Mouse (Mus musculus): ENCODE data around the gene Ccdc88b. TPM values are rescaled to one million over a fixed set of nuclear protein-coding genes. Genes with fewer than 3 reads are reported as not detected.

The Ccdc88b gene
- polyA plus RNA-seq, 1 experiment from 2014 or later: 1.2 TPM

DNA sequence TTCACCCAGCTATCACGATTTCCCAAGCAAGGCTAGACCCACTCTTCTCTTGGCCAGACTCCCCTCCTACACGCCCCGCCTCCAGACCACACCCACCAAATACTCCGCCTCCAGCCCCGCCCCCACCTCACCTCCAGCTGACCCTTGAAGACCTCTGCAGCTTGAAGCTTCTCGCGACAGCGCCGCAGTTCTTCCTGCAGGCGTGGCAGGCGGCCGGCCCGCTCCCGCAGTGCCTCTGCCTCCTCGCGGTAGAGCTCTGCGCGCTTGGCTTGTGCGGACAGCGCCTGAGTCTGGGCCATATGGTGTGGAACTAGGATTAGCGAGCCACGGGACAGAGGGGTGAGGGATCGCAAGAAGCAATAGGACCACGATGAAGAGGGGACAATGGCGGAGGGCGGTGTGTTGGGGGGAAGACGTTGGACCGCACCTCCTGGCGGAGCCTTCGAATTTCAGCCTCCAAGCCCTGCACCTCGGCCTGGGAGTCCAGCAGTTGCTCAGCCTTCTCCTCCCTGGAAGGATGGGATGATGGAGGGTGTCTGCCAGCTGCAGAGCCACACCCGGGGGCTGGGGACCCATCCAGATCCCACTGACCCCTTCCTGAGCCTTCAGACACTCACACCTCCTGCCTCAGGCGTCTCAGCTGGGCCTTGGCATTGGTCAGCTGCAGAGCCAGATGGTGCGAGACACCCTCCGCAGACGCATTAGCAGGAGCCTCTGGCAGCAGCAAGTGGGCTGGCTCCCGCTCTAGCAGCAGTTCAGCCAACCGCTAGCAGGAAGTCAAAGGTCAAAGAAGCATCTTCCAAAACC is 2.6 kb downstream of the Ccdc88b start:
- Histone ChIP-seq H3K27ac (no peak overlapping the region), H3K27me3 (peaks cover 30% of the 10 kb centered on the region), H3K4me1 (peaks cover 21% of the 10 kb centered on the region), H3K4me2 (peak overlapping the region; percentile 39), H3K36me3 (no peaks in the 10 kb centered on the region), H3K9ac (no peak overlapping the region), H3K9me3 (no peaks in the 10 kb centered on the region), H3K4me3 (peak overlapping the region; percentile 22)
- whole genome bisulfite sequencing: 9% methylated on average over 38 of the region's 38 CpGs
- ATAC-seq (ENCODE audit: insufficient number of reproducible peaks, low FRiP score, low TSS enrichment, low read depth): no peak

DNA sequence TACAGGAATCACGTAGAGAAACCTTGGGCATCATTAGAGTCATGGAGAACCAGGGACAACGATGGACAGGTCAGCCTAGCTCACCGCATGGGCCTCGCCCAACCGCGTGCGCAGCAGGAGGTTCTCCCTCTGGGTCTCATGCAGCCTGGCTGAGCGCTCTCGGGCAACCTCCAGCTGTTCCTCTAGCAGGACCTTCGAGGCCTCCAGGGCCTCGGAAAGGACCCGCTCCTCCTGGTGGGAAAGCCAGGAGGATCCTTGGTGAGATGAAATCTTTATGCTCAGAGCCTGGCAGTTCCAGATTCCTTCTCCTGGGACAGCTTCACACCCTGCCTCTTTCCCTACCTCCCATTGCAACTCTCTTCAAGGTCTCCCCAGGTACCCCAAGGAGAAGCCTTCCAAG is 3.4 kb downstream of the Ccdc88b start:
- Histone ChIP-seq H3K36me3 (no peaks in the 10 kb centered on the region), H3K4me3 (no peak overlapping the region), H3K9ac (no peak overlapping the region), H3K4me2 (no peak overlapping the region), H3K9me3 (no peaks in the 10 kb centered on the region), H3K27ac (no peak overlapping the region), H3K4me1 (peaks cover 21% of the 10 kb centered on the region), H3K27me3 (peaks cover 38% of the 10 kb centered on the region)
- ATAC-seq (ENCODE audit: insufficient number of reproducible peaks, low FRiP score, low TSS enrichment, low read depth): no peak
- 89% methylated on average over 12 of the region's 12 CpGs for WGBS

DNA sequence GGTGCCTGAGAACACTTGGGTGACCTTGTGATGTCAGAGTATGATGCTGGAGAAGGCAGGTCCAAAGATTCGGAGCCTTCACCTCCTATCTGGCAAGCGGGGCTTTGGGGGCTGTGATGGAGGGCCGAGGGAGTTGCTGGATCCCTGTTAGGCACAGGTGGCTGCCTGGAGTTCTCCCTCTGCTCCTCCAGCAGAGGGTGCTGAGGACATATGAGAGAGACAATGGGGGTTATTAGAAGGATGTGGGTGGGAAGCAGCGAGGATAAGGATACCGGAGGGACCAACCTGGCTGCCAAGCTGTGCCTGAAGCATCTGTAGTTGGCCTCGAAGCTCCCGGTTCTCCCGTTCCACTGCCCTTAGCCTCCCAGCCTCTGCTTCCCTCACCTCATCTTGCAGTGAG is 4.1 kb downstream of the Ccdc88b start:
- 72% methylated on average over 8 of the region's 8 CpGs for WGBS
- Histone ChIP-seq H3K4me3 (no peak overlapping the region), H3K9me3 (no peaks in the 10 kb centered on the region), H3K9ac (no peak overlapping the region), H3K4me2 (no peak overlapping the region), H3K36me3 (no peaks in the 10 kb centered on the region), H3K4me1 (peaks cover 21% of the 10 kb centered on the region), H3K27ac (no peak overlapping the region), H3K27me3 (peaks cover 45% of the 10 kb centered on the region)
- no peak for ATAC-seq (ENCODE audit: insufficient number of reproducible peaks, low FRiP score, low TSS enrichment, low read depth)

DNA sequence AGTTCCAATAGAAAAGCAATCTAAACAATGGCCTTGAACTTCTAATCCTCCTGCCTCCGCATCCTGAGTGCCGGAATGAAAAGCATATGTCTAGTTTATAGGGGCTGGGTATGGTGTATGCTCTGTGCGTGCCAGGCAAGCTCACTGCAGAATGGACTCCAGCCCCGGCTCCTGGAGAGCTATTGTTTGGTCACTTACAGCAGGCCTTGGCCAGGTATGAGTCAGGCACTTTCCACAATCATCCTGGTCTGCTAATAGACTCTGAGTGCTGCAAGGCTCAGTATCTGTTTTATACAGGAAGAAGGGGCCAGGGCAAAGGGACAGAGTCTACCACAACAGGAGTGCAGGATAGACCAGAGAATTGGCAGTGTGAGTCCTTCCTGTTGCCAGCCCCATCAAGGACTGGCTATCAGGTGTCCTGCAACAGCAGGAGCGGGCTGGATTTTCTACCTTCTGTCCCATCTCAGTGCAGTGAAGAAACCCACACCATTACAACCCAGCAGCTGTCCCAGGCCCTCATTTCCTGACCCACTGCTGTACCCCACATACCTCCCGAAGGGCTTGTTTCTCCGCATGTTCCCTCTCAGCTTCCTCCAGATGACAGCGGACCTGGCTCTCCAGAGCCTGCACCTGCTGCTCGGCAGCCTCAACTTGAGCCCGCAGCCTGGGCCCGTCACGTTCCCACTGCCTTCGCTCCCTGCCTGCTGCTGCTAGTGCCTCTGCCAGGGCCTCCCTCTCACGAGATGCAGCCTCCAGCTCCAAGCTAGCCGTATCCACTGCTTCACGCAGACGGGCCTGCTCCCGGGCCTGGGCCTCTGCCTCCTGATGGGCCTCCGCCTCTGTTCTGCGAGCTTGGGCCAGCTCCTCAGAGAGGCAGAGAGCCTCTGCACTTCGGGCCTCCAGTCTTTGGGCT is 5.4 kb downstream of the Ccdc88b start:
- no peak for ATAC-seq (ENCODE audit: insufficient number of reproducible peaks, low FRiP score, low TSS enrichment, low read depth)
- WGBS: 57% methylated on average over 21 of the region's 21 CpGs

DNA sequence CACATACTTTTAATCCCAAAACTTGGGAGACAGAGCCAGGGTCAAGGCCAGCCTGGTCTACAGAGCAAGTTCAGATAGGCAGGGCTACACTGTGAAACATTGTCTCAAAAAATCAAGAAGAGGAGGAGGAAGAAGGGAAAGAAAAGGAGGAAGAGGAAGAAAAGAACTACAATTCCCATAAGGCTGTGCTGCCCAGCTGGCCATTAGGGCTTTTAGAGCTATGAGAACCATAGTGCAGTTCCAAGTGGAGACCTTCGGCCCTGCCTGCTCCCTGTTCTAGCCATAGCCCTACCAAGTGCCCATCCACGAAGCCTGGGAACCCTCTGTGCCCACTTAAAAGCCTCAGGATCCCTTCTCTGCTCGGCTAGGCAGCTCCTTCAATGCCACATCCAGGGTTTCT is 6.5 kb downstream of the Ccdc88b start:
- no peaks in the 10 kb centered on the region for H3K9me3 ChIP-seq
- H3K4me3 ChIP-seq: no peak overlapping the region
- no peaks in the 10 kb centered on the region for H3K36me3 ChIP-seq
- no peak for ATAC-seq (ENCODE audit: insufficient number of reproducible peaks, low FRiP score, low TSS enrichment, low read depth)
- H3K27ac ChIP-seq: no peak overlapping the region
- no peak overlapping the region for H3K9ac ChIP-seq
- peaks cover 35% of the 10 kb centered on the region for H3K4me1 ChIP-seq
- WGBS: 78% methylated on average over 3 of the region's 3 CpGs
- H3K27me3 ChIP-seq: peaks cover 69% of the 10 kb centered on the region
- no peak overlapping the region for H3K4me2 ChIP-seq

More for the DNA sequence above, 5.4 kb downstream of the Ccdc88b start:
- Histone ChIP-seq H3K27ac (0 out of 2 replicates have a peak overlapping the region, but pooled peaks have one; percentile 11), H3K4me2 (no peak overlapping the region), H3K9ac (no peak overlapping the region), H3K4me1 (peaks cover 31% of the 10 kb centered on the region), H3K4me3 (no peak overlapping the region), H3K27me3 (peaks cover 58% of the 10 kb centered on the region), H3K36me3 (no peaks in the 10 kb centered on the region), H3K9me3 (no peaks in the 10 kb centered on the region)

DNA sequence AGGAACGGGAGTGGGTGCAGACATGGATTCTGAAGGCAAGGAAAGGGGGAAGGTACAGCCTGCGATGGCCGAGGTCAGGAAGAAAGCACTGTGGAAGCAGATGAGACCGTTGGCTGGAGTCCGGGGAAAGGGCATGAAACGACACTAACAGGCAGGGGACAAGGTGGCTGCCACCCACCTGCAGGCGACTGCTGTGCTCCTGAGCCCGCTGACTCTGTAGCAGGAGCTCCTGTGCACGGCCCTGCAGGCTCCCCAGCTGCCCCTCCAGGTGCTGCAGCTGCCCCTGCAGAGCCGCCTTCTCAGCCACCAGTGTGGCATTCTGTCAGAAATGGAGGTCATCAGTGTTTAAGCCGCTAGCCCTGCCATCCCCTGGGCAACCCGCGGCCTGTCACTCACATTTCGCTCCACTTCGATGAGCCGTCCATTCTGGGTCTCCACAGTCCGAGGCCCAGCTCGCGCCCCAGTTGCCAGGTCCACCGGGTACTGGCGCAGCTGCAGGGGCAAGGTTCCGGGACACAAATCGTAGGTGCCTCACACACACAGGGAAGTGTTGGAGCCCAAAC is 8.4 kb downstream of the Ccdc88b start:
- Histone ChIP-seq H3K9me3 (no peaks in the 10 kb centered on the region), H3K27ac (no peak overlapping the region), H3K4me2 (no peak overlapping the region), H3K9ac (no peak overlapping the region), H3K4me1 (peaks cover 20% of the 10 kb centered on the region), H3K27me3 (peaks cover 71% of the 10 kb centered on the region), H3K36me3 (no peaks in the 10 kb centered on the region), H3K4me3 (no peak overlapping the region)
- 73% methylated on average over 23 of the region's 23 CpGs for WGBS
- ATAC-seq (ENCODE audit: insufficient number of reproducible peaks, low FRiP score, low TSS enrichment, low read depth): no peak

DNA sequence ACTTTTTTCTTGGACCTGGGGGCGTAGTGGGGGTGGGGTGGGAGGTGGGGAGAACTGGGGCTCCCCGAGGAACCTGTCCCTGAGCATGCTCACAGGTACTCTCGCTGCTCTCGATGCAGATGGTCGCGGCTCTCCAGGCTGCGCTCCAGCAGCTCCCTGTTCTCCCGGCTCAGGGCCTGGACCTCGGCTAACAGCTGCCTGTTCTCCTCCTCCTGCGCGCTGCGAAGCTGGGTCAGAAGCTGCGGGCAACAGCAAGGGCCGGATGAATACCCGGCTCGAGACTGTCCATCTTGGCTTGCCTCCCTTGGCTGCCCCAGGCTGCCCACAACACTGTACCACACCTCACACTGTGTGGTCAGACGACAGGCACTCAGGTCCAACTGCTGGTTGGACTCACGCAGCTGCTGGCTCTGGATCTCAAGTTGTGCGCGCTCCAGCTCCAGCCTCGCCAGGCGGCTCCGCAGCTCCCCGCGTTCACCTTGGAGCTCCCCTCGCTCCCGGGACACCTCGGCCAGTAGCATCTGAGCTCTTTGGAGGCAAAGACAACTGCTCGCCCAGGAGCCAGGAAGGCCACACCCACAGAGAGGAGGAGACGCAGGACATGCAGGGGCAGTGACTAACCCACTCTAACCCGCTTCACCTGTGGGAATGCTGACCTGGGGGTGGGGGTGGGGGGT is 10.0 kb downstream of the Ccdc88b start:
- Histone ChIP-seq H3K36me3 (no peaks in the 10 kb centered on the region), H3K27ac (no peak overlapping the region), H3K4me1 (peaks cover 18% of the 10 kb centered on the region), H3K4me2 (peak overlapping the region; percentile 42), H3K4me3 (peak overlapping the region; percentile 10; the same call in 1 of the 2 replicates), H3K9ac (no peak overlapping the region), H3K27me3 (peaks cover 72% of the 10 kb centered on the region), H3K9me3 (no peaks in the 10 kb centered on the region)
- 5% methylated on average over 31 of the region's 31 CpGs for WGBS
- ATAC-seq (ENCODE audit: insufficient number of reproducible peaks, low FRiP score, low TSS enrichment, low read depth): no peak

DNA sequence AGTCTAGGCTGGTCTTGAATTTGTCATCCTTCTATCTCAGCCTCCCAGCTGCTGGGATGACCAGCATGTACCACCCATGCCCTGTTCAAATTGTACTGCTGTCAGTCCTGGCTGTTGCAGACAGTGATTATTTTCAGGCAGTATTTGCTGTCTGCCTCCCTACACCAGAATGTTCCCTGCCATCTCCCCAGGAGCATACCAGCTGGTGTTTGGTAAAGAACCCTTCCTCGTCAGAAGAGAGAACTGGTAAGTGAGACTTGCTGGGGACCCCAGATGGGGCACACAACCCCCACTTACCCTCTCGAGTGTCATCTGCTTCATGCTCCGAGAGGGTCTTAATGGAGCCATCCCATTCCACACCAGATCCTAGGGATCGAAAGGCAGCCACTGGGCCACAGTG is 12.0 kb downstream of the Ccdc88b start:
- H3K9ac ChIP-seq: no peak overlapping the region
- no peak overlapping the region for H3K4me2 ChIP-seq
- peaks cover 87% of the 10 kb centered on the region for H3K27me3 ChIP-seq
- H3K9me3 ChIP-seq: no peaks in the 10 kb centered on the region
- ATAC-seq (ENCODE audit: insufficient number of reproducible peaks, low FRiP score, low TSS enrichment, low read depth): no peak
- H3K27ac ChIP-seq: no peak overlapping the region
- WGBS: 79% methylated on average over 4 of the region's 4 CpGs
- peaks cover 17% of the 10 kb centered on the region for H3K4me1 ChIP-seq
- no peaks in the 10 kb centered on the region for H3K36me3 ChIP-seq
- H3K4me3 ChIP-seq: no peak overlapping the region

DNA sequence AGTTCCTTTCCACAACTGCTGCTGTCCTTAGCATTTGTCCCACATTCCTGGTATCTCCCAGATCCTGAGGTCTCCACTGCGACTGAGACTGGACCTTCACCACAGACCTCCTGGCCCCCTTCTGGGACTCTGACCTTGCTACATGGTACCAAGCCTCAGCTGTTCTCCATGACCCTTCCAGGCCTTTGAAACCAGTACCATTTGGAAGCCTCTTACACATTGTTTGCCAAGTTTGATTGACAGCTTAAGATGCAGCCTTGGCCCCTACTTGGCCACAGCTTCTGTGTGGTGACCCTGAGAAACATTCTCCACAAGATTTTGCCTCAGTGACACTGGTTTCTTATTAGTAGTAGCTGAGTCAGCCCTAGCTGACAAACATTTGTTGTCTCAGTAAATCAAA is 15.7 kb downstream of the Ccdc88b start:
- Histone ChIP-seq H3K9me3 (no peaks in the 10 kb centered on the region), H3K4me3 (no peak overlapping the region), H3K4me2 (no peak overlapping the region), H3K9ac (no peak overlapping the region), H3K36me3 (peaks cover 14% of the 10 kb centered on the region), H3K27ac (no peak overlapping the region), H3K27me3 (peaks cover 72% of the 10 kb centered on the region), H3K4me1 (peaks cover 21% of the 10 kb centered on the region)
- WGBS: 72% methylated on average over 1 of the region's 1 CpGs
- no peak for ATAC-seq (ENCODE audit: insufficient number of reproducible peaks, low FRiP score, low TSS enrichment, low read depth)

DNA sequence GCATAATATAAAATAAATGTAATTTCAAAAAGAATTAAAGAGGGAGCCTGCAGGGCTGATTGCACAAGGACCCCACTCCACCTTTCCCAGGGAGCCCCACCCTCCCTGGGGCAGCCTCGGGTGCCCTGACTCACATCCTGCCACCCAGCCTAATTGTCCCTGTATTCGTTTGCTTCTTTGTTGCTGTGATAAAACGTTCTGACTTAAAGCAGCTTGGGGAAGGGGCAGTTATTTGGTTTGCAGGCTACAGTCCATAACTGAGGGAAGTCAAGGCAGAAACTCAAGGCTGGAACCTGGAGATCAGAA is 16.8 kb downstream of the Ccdc88b start:
- Histone ChIP-seq H3K9me3 (no peaks in the 10 kb centered on the region), H3K4me1 (peaks cover 18% of the 10 kb centered on the region), H3K27ac (peak overlapping the region; percentile 75), H3K36me3 (peaks cover 25% of the 10 kb centered on the region), H3K4me3 (no peak overlapping the region), H3K4me2 (peak overlapping the region; percentile 80; the same call in 1 of the 2 replicates), H3K27me3 (peaks cover 71% of the 10 kb centered on the region), H3K9ac (no peak overlapping the region)
- WGBS: 14% methylated on average over 3 of the region's 3 CpGs
- no peak for ATAC-seq (ENCODE audit: insufficient number of reproducible peaks, low FRiP score, low TSS enrichment, low read depth)

DNA sequence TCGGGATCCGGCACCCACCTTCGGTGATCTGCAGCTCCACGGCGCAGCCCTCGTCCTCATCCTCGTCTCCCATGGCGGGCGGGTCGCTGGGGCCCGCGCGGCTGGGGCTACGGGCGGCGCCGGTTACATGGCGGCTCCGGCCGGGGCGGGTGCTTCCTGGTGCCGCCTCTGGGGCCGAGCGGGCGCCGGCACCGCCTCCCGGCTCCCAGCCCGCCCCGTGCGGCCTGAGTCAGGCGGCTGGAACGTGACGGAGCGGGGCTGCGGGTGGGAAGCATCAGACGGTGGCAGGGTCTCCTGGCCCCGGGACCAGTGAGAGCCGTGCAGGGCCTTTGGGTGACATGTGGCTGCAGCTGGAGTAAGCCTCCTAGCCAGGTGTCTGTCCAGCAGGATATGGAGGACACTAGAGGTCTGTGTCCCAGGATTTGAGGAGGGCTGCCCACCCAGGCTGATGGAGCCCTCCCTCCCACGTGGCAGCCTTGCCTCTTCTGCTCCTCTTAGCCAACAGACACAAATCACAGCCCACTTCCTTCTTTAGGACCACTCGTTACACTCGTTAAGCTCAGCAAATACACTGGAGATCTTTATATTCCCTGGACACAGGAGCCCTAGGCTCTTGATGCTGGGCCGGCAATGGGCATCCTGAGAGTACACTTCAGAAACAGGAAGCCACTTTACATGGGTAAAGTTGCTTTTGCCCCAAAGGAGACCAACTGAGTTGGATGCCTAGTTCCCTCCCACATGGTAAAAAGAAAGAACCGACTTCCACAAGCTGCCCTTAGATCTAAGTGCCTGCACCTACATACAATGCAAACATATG is 17.3 kb downstream of the Ccdc88b start, which contains the start of gene Rps6ka4:
Rps6ka4 (minus strand) TSS at position 162 of the 817 bp plus-strand sequence.
- H3K27me3 ChIP-seq: peaks cover 66% of the 10 kb centered on the region

More for the DNA sequence above, 17.3 kb downstream of the Ccdc88b start, which contains the start of gene Rps6ka4:
- Histone ChIP-seq H3K36me3 (peaks cover 30% of the 10 kb centered on the region), H3K9me3 (no peaks in the 10 kb centered on the region), H3K27ac (peak within 1 kb of the TSS; percentile 75), H3K9ac (peak within 1 kb of the TSS; percentile 74), H3K4me1 (peaks cover 18% of the 10 kb centered on the region), H3K4me2 (peak within 1 kb of the TSS; percentile 80), H3K4me3 (peak within 1 kb of the TSS; percentile 74)
- peak; percentile 87 for ATAC-seq (ENCODE audit: insufficient number of reproducible peaks, low FRiP score, low TSS enrichment, low read depth)
- 2% methylated on average over 44 of the region's 44 CpGs for WGBS
